Mouse (Mus musculus): ENCODE data around the gene Mymx.

The Mymx gene

DNA sequence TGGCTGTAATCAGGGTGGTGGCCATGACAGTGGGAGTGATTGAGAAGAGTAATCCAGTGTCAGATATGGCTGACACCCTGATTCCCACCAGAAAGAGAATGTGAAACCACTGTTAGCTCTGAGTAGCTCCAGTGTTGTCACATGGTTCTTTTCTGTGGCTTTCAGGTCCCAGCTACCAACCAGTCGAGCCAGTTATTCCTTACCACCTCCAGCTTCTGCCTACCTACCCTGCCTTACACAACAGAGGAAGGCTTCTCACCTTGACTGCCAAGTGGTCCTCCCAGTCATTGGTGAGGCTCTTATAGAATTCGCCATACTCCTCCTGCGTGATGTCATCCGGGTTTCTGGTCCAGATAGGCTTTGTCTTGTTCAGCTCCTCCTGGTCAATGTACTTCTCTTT is 31.9 kb downstream of the Mymx start:
- no peak for DNase-seq (ENCODE audit: low read depth, low spot score)

DNA sequence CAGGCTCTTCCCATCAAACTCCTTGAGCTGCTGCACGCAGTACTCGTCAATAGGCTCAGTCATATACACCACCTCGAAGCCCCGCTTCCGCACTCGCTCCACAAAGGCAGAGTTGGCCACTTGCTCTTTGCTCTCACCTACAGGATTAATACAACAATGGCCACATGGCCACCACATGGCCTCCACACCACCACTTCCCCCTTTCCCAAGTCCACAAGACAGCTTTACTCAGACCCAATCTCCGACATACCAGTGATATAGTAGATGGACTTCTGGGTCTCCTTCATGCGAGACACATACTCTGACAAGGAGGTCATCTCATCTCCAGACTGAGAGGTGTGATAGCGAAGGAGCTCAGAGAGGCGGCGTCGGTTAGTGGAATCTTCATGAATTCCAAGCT is 32.9 kb downstream of the Mymx start:
- DNase-seq (ENCODE audit: low read depth, low spot score), result no peak

GRCm38 (mm10) chr17:45567162-45567601 is 34.7 kb downstream of the Mymx start:
- no peak for DNase-seq (ENCODE audit: low read depth, low spot score)

GRCm38 (mm10) chr17:45566360-45567161 is 35.3 kb downstream of the Mymx start:
- DNase-seq (ENCODE audit: low read depth, low spot score), result no peak

DNA sequence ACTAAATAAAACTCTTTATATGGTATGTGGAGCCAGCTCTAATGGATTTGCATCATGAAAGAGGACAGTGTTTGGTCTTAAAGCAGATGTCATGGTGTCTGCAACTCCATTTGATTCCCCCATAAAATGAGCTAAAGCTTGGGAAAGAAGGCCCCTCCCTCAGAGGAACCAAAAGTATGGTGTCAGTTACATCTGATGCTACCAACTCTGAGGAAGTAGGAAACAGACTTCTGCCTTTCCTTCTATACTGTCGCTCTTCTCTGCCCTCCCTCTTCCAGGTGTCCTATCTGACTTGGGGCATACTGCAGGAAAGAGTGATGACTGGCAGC is 35.9 kb downstream of the Mymx start:
- no peak for DNase-seq (ENCODE audit: low read depth, low spot score)

- DNase-seq (ENCODE audit: low read depth, low spot score), result no peak
These were observed 36.8 kb downstream of the Mymx start for GRCm38 (mm10) chr17:45565103-45565502.

DNA sequence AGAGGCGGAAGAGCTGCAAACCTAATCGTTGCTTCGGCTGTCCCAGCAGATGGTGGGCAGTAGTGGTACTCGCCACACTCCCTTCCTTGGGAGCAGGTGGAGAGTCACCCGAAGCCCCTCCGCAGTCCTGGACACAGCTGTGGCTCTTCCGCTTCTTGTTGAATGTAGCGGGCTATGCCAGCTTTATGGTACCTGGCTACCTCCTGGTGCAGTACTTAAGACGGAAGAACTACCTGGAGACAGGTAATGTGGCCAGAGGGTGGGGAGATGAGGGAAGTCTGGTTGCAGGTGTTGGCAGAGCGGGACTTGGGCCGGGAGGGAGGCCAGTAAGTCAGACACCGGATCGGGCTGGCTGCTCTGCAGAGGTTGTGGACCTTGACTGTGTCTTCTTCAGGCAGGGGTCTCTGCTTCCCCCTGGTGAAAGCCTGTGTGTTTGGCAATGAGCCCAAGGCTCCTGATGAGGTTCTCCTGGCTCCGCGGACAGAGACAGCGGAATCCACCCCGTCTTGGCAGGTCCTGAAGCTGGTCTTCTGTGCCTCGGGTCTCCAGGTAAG is 37.3 kb downstream of the Mymx start:
- no peak for DNase-seq (ENCODE audit: low read depth, low spot score)

- peak; percentile 79 for DNase-seq (ENCODE audit: low read depth, low spot score)
These were observed 38.0 kb downstream of the Mymx start, which contains the start of gene Slc35b2 for GRCm38 (mm10) chr17:45563655-45564530. Slc35b2 (plus strand) TSS chr17:45563874.

DNA sequence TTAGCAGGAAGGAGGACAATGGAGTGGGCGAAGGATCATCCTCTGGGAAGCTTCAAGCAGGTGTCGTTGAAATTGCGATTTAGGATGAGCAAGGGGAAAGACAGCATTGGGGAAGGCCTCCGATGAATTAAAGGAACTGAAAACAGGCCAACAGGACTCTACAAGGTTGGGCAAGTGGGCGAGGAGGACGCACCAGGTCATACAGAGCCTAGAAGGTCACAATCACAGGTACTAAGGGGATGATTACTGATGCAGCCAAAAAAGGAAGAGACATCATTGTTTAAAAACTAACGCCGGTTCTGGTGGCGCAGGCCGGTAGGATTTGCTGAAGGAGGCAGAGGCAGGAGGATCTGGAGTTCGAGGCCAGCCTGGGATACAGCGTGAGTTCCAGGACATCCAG is 38.7 kb downstream of the Mymx start:
- no peak for DNase-seq (ENCODE audit: low read depth, low spot score)

GRCm38 (mm10) chr17:45559732-45560525 is 42.0 kb downstream of the Mymx start:
- no peak for DNase-seq (ENCODE audit: low read depth, low spot score)

GRCm38 (mm10) chr17:45557998-45558862 is 43.7 kb downstream of the Mymx start:
- no peak for DNase-seq (ENCODE audit: low read depth, low spot score)

DNA sequence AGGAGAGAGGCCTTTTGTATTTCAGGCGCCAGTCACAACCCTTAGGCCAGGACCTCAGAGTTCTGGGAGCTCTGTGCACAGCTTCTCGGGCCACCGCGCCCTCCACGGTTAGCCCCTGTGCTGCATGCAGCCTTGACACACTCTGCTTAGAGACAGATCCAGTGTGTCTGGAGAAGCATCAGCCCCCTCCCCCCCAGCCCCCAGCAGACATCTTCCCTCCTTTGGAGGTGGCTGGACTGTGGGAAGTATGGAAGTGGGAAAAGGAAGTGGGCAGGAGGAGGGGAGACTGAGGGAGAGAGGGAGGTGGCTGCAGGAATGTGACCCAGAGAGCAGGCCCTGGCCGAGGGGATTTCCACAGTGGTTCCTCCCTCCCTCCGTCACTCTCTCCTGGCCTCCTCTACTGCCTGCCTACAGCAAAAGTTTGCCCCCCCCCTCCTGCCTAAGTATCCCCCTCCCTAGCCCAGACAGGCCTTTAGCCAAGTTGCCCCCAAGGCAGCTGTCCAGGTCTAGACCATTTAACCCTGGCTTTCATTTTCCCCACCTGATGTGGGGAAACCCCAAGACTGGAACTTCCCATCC is 44.6 kb downstream of the Mymx start:
- DNase-seq (ENCODE audit: low read depth, low spot score), result no peak

GRCm38 (mm10) chr17:45556514-45557245 is 45.2 kb downstream of the Mymx start:
- DNase-seq (ENCODE audit: low read depth, low spot score), result no peak

DNA sequence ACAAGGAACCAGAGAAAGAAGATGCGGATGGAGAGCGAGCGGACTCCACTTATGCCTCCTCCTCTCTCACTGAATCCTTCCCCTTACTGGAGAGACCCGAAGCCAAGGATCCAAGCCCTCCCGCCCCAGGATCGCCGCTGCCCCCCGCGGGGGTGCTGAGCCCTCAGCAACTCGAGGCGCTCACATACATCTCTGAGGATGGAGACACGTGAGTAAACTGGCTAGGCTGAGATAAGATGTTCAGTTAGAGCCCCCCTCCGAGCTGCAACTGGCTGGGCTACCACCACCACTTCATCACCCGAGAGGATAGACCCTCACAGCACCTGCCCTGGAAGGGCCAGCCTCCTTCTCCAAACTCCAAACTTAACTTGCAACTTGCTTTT is 45.8 kb downstream of the Mymx start:
- DNase-seq (ENCODE audit: low read depth, low spot score), result no peak

- DNase-seq (ENCODE audit: low read depth, low spot score), result no peak
These were observed 46.3 kb downstream of the Mymx start, which contains the start of gene Nfkbie for GRCm38 (mm10) chr17:45555452-45556106. Nfkbie (plus strand) TSS chr17:45555703.

DNA sequence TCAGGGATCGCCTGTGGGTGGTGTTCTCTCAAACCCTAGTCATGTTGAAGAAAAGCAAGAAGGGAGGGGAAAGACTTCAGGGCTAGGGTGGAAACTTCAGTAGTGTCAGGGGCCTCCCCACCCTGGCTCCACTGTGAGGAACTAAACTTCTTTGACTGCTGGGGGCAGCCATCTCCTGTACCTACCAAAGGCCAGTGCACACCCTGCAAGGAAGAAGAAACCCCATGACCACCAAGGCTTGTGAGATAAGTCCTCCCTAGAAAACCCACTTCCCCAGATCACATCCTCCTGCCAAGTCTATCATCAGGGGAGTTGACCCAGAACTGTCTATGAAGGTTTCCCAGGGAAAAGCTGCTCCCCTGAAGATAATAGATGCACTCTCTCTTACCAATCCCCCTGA is 47.5 kb downstream of the Mymx start:
- DNase-seq (ENCODE audit: low read depth, low spot score), result no peak

DNA sequence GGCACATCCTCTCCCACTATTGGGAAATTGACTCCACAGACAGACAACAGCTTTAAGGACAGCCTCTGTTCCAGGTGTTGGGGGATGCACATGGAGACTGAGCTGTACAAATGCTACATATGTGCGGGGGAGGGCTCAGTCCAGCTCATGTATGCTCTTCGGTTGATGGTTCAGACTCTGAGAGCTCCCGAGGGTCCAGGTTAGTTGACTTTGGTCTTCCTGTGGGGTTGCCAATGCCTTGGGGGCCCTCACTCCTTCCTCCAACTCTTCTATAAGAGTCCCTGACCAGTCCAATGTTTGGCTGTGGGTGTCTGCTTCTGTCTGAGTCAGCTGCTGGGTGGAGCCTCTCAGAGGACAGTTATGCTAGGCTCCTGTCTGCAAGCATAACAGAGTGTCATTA is 48.8 kb downstream of the Mymx start:
- no peak for DNase-seq (ENCODE audit: low read depth, low spot score)

DNA sequence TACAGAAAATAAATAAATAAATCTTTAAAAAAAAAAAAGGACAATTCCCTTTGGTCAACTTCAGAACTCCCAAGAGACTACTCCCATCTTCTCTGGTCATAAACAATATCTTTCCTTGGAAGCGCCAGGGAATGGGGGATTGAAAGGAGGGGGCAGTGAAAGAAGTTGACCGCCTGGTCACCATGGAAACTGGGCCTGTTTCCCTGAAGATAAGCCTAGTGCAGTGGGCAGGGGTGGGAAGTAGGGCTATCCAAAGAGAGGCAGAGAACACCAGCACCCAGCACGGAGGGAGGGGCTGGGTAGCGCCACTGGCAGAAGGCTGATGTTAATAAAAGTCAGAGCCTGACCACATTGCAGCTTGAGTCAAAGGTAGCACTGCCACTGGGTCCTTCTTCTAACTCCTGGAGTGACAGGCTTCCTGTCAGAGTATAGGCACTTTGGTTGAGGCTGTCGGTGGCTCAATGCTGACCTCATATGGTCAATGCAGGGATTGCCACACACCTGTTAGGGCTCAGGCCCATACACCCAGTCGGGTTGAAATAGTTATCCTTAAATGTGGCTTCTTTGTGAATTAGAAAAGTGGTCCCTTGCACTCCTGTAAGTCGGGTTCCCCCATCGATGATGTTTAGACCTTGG is 50.0 kb downstream of the Mymx start:
- no peak for DNase-seq (ENCODE audit: low read depth, low spot score)

Data from WW6 (cell line).